In genomic region chr4:147813249-147813765, GRCm38 (mm10) we compare ENCODE assay signal across 24 mouse cellular contexts. TPM values are rescaled to one million over a fixed set of nuclear protein-coding genes. Genes with fewer than 3 reads are reported as not detected.
DNase-seq lines count a peak whose midpoint lies in the region; ATAC-seq and TF ChIP-seq lines count a peak whose summit lies in the region.
"Had no signal": no experiment of that assay in that cellular context is flagged by ENCODE, and none has a peak within 500 bp of the region (broad histone marks: within the 10 kb centered on the region; RNA-seq: fewer than 3 reads in every experiment).

No protein-coding gene starts in this region.

- H3K4me3 ChIP-seq in hindbrain, embryonic 11.5 days (ENCODE audit: low read depth, low read length): no peak overlapping the region
- H3K4me3 ChIP-seq in hindbrain, embryonic 10.5 days: no peak overlapping the region
- H3K4me3 ChIP-seq in midbrain, embryonic 13.5 days (replicated peaks): no peak overlapping the region
- no peak overlapping the region for H3K4me3 ChIP-seq in midbrain, postnatal 0 days (ENCODE audit: low read depth, low read length)
- no peak overlapping the region for H3K4me3 ChIP-seq in hindbrain, embryonic 14.5 days (replicated peaks; ENCODE audit: low read length)
- H3K4me3 ChIP-seq: forebrain, embryonic 10.5 days; heart, embryonic 13.5 days; hindbrain, embryonic 15.5 days; limb, embryonic 12.5 days; liver, embryonic 13.5 days; lung, embryonic 15.5 days; stomach, embryonic 15.5 days had no signal

- H3K4me1 ChIP-seq in hindbrain, embryonic 11.5 days (replicated peaks; ENCODE audit: control insufficient read depth, insufficient read depth, low read length): no peaks in the 10 kb centered on the region
- H3K4me1 ChIP-seq in hindbrain, embryonic 10.5 days (replicated peaks): peaks cover 10% of the 10 kb centered on the region; the same call in 1 of the 2 replicates
- peaks cover 4% of the 10 kb centered on the region; the same call in 1 of the 2 replicates for H3K4me1 ChIP-seq in midbrain, embryonic 13.5 days (replicated peaks)
- H3K4me1 ChIP-seq in midbrain, postnatal 0 days (ENCODE audit: insufficient read depth, low read length): no peaks in the 10 kb centered on the region
- no peaks in the 10 kb centered on the region for H3K4me1 ChIP-seq in hindbrain, embryonic 14.5 days (replicated peaks; ENCODE audit: control insufficient read depth, insufficient read depth, low read length)
- H3K4me1 ChIP-seq: limb, embryonic 12.5 days; lung, embryonic 15.5 days; stomach, embryonic 15.5 days had no signal

- ATAC-seq in hindbrain, embryonic 11.5 days (ENCODE audit: low FRiP score): peak; percentile 23; the same call in 1 of the 2 replicates
- peak; percentile 63; the same call in 1 of the 2 replicates for ATAC-seq in midbrain, embryonic 13.5 days
- ATAC-seq in midbrain, postnatal 0 days (ENCODE audit: low FRiP score): no peak
- peak; percentile 51; the same call in 1 of the 2 replicates for ATAC-seq in hindbrain, embryonic 14.5 days (ENCODE audit: low FRiP score)
- no peak for ATAC-seq in frontal cortex, adult (ENCODE audit: low TSS enrichment)
- ATAC-seq: midbrain, embryonic 16.5 days had no signal

- no peak for DNase-seq in hindbrain, embryonic 11.5 days (ENCODE audit: low spot score)
- no peak for DNase-seq in hindbrain, embryonic 10.5 days (ENCODE audit: low spot score)
- no peak for DNase-seq in midbrain, postnatal 0 days (ENCODE audit: low spot score)
- DNase-seq in hindbrain, embryonic 14.5 days (ENCODE audit: low spot score): no peak
- DNase-seq in thymus, postnatal 4 days: peak; percentile 33
- DNase-seq: adrenal gland, postnatal 25 days; cerebellum, adult 18-20 months; cerebellum, postnatal 25 days; embryo, embryonic 11 days; gastrocnemius, postnatal 14 days; heart, adult 18-20 months; kidney, adult 18-20 months; liver, embryonic 13.5 days; lung, postnatal 4 days had no signal

- TF ChIP-seq CTCF in midbrain, postnatal 0 days (IDR thresholded peaks at IDR 0.05): no peak

- WGBS in hindbrain, embryonic 11.5 days: 39% methylated on average over 5 of the region's 5 CpGs
- 47% methylated on average over 5 of the region's 5 CpGs for WGBS in hindbrain, embryonic 10.5 days
- 47% methylated on average over 5 of the region's 5 CpGs for WGBS in midbrain, embryonic 13.5 days
- WGBS in midbrain, postnatal 0 days: 41% methylated on average over 5 of the region's 5 CpGs
- WGBS in hindbrain, embryonic 14.5 days: 47% methylated on average over 5 of the region's 5 CpGs

- H3K9ac ChIP-seq in hindbrain, embryonic 11.5 days (ENCODE audit: low read depth, low read length): no peak overlapping the region
- H3K9ac ChIP-seq in midbrain, embryonic 13.5 days (replicated peaks): no peak overlapping the region
- H3K9ac ChIP-seq in midbrain, postnatal 0 days (replicated peaks; ENCODE audit: low read length, poor library complexity, severe bottlenecking): no peak overlapping the region
- H3K9ac ChIP-seq in hindbrain, embryonic 14.5 days: no peak overlapping the region
- H3K9ac ChIP-seq: heart, embryonic 13.5 days; hindbrain, embryonic 15.5 days; limb, embryonic 12.5 days; liver, embryonic 13.5 days; lung, embryonic 15.5 days; stomach, embryonic 15.5 days had no signal

- H3K27me3 ChIP-seq in hindbrain, embryonic 11.5 days (ENCODE audit: control insufficient read depth, insufficient read depth, low read length): no peaks in the 10 kb centered on the region
- no peaks in the 10 kb centered on the region for H3K27me3 ChIP-seq in hindbrain, embryonic 10.5 days (ENCODE audit: insufficient read depth, poor library complexity, severe bottlenecking)
- no peaks in the 10 kb centered on the region for H3K27me3 ChIP-seq in midbrain, embryonic 13.5 days
- no peaks in the 10 kb centered on the region for H3K27me3 ChIP-seq in midbrain, postnatal 0 days (ENCODE audit: insufficient read depth, low read length)
- no peaks in the 10 kb centered on the region for H3K27me3 ChIP-seq in hindbrain, embryonic 14.5 days (ENCODE audit: control insufficient read depth, insufficient read depth, low read length)
- H3K27me3 ChIP-seq: heart, embryonic 13.5 days; hindbrain, embryonic 15.5 days; liver, embryonic 13.5 days; lung, embryonic 15.5 days; stomach, embryonic 15.5 days had no signal

- no peaks in the 10 kb centered on the region for H3K36me3 ChIP-seq in hindbrain, embryonic 11.5 days (ENCODE audit: control insufficient read depth, insufficient read depth, low read length)
- no peaks in the 10 kb centered on the region for H3K36me3 ChIP-seq in hindbrain, embryonic 10.5 days
- H3K36me3 ChIP-seq in midbrain, embryonic 13.5 days: no peaks in the 10 kb centered on the region
- H3K36me3 ChIP-seq in midbrain, postnatal 0 days (ENCODE audit: insufficient read depth, low read length): no peaks in the 10 kb centered on the region
- H3K36me3 ChIP-seq in hindbrain, embryonic 14.5 days (replicated peaks; ENCODE audit: control insufficient read depth, insufficient read depth): no peaks in the 10 kb centered on the region
- H3K36me3 ChIP-seq: forebrain, embryonic 10.5 days; heart, embryonic 13.5 days; hindbrain, embryonic 15.5 days; limb, embryonic 12.5 days; liver, embryonic 13.5 days; lung, embryonic 15.5 days; stomach, embryonic 15.5 days had no signal

- H3K9me3 ChIP-seq in hindbrain, embryonic 11.5 days (ENCODE audit: control insufficient read depth, low read length): no peaks in the 10 kb centered on the region
- peaks cover 16% of the 10 kb centered on the region; the same call in 1 of the 2 replicates for H3K9me3 ChIP-seq in hindbrain, embryonic 10.5 days
- peaks cover 4% of the 10 kb centered on the region for H3K9me3 ChIP-seq in midbrain, embryonic 13.5 days
- H3K9me3 ChIP-seq in midbrain, postnatal 0 days (ENCODE audit: low read length): 0 out of 2 replicates have a peak, but pooled peaks cover 11% of the 10 kb centered on the region
- peaks cover 13% of the 10 kb centered on the region; the same call in 1 of the 2 replicates for H3K9me3 ChIP-seq in hindbrain, embryonic 14.5 days (ENCODE audit: control insufficient read depth, low read length)
- H3K9me3 ChIP-seq: heart, embryonic 13.5 days; liver, embryonic 13.5 days; stomach, embryonic 15.5 days had no signal

- no peak overlapping the region for H3K4me2 ChIP-seq in hindbrain, embryonic 11.5 days (replicated peaks; ENCODE audit: low read depth, low read length)
- no peak overlapping the region for H3K4me2 ChIP-seq in midbrain, embryonic 13.5 days (replicated peaks)
- H3K4me2 ChIP-seq in midbrain, postnatal 0 days (ENCODE audit: low read depth, low read length, poor library complexity, severe bottlenecking): no peak overlapping the region
- H3K4me2 ChIP-seq in hindbrain, embryonic 14.5 days (replicated peaks): no peak overlapping the region
- H3K4me2 ChIP-seq: heart, embryonic 13.5 days; hindbrain, embryonic 15.5 days; limb, embryonic 12.5 days; lung, embryonic 15.5 days; stomach, embryonic 15.5 days had no signal

- H3K27ac ChIP-seq in hindbrain, embryonic 11.5 days (ENCODE audit: low read depth, low read length): no peak overlapping the region
- no peak overlapping the region for H3K27ac ChIP-seq in hindbrain, embryonic 10.5 days
- H3K27ac ChIP-seq in midbrain, embryonic 13.5 days: no peak overlapping the region
- no peak overlapping the region for H3K27ac ChIP-seq in midbrain, postnatal 0 days (ENCODE audit: low read depth, low read length)
- no peak overlapping the region for H3K27ac ChIP-seq in hindbrain, embryonic 14.5 days
- H3K27ac ChIP-seq: forebrain, embryonic 10.5 days; heart, embryonic 13.5 days; hindbrain, embryonic 15.5 days; kidney, postnatal 0 days; limb, embryonic 12.5 days; liver, embryonic 13.5 days; lung, embryonic 15.5 days; stomach, embryonic 15.5 days had no signal

RNA-seq across cellular contexts. Expression of gene Zfp984, which starts 3.7 kb away (rescaled TPM):
- polyA plus RNA-seq in hindbrain, embryonic 11.5 days (2014; fragmentation: Nextera tagmentation; extraction: Ambion mirVana): 7.9 and 8.6 TPM in 2 replicates
- 4.6 and 6.4 TPM in 2 replicates for polyA plus RNA-seq in hindbrain, embryonic 10.5 days (2016; fragmentation: Nextera tagmentation; extraction: Ambion mirVana)
- 3.9 and 4.6 TPM in 2 replicates for polyA plus RNA-seq in midbrain, embryonic 13.5 days (2015; fragmentation: Nextera tagmentation; extraction: Ambion mirVana)
- total RNA-seq in midbrain, postnatal 0 days (2014; rRNA removed): 3.1 and 3.7 TPM in 2 replicates
- polyA plus RNA-seq in midbrain, postnatal 0 days (2015; fragmentation: Nextera tagmentation; extraction: Ambion mirVana): 3.1 and 3.3 TPM in 2 replicates
- 4.8 and 6.1 TPM in 2 replicates for polyA plus RNA-seq in hindbrain, embryonic 14.5 days (2014; fragmentation: Nextera tagmentation; extraction: Ambion mirVana)

RNA-seq across cellular contexts. Expression of gene Zfp933, which starts 34.9 kb away (rescaled TPM):
- 5.5 and 7.3 TPM in 2 replicates for polyA plus RNA-seq in hindbrain, embryonic 11.5 days (2014; fragmentation: Nextera tagmentation; extraction: Ambion mirVana)
- polyA plus RNA-seq in hindbrain, embryonic 10.5 days (2016; fragmentation: Nextera tagmentation; extraction: Ambion mirVana): 4.4 and 5.1 TPM in 2 replicates
- polyA plus RNA-seq in midbrain, embryonic 13.5 days (2015; fragmentation: Nextera tagmentation; extraction: Ambion mirVana): 6.2 and 7.7 TPM in 2 replicates
- total RNA-seq in midbrain, postnatal 0 days (2014; rRNA removed): 11.2 and 12.9 TPM in 2 replicates
- polyA plus RNA-seq in midbrain, postnatal 0 days (2015; fragmentation: Nextera tagmentation; extraction: Ambion mirVana): 4.2 and 5.5 TPM in 2 replicates
- polyA plus RNA-seq in hindbrain, embryonic 14.5 days (2014; fragmentation: Nextera tagmentation; extraction: Ambion mirVana): 7.2 and 7.3 TPM in 2 replicates

RNA-seq across cellular contexts. Expression of gene Miip, which starts 55.3 kb away (rescaled TPM):
- 32.9 and 36.7 TPM in 2 replicates for polyA plus RNA-seq in hindbrain, embryonic 11.5 days (2014; fragmentation: Nextera tagmentation; extraction: Ambion mirVana)
- 67.6 and 69.3 TPM in 2 replicates for polyA plus RNA-seq in hindbrain, embryonic 10.5 days (2016; fragmentation: Nextera tagmentation; extraction: Ambion mirVana)
- polyA plus RNA-seq in midbrain, embryonic 13.5 days (2015; fragmentation: Nextera tagmentation; extraction: Ambion mirVana): 47.4 and 50.3 TPM in 2 replicates
- total RNA-seq in midbrain, postnatal 0 days (2014; rRNA removed): 24.1 and 36.5 TPM in 2 replicates
- polyA plus RNA-seq in midbrain, postnatal 0 days (2015; fragmentation: Nextera tagmentation; extraction: Ambion mirVana): 29.2 and 37.3 TPM in 2 replicates
- polyA plus RNA-seq in hindbrain, embryonic 14.5 days (2014; fragmentation: Nextera tagmentation; extraction: Ambion mirVana): 20.8 and 25.5 TPM in 2 replicates

RNA-seq across cellular contexts. Expression of gene Fv1, which starts 55.5 kb away (rescaled TPM):
- polyA plus RNA-seq in hindbrain, embryonic 11.5 days (2014; fragmentation: Nextera tagmentation; extraction: Ambion mirVana): 11.8 and 15.3 TPM in 2 replicates
- 13.5 and 15.8 TPM in 2 replicates for polyA plus RNA-seq in hindbrain, embryonic 10.5 days (2016; fragmentation: Nextera tagmentation; extraction: Ambion mirVana)
- 11.6 and 12.1 TPM in 2 replicates for polyA plus RNA-seq in midbrain, embryonic 13.5 days (2015; fragmentation: Nextera tagmentation; extraction: Ambion mirVana)
- 5.0 and 5.1 TPM in 2 replicates for total RNA-seq in midbrain, postnatal 0 days (2014; rRNA removed)
- 3.1 and 3.4 TPM in 2 replicates for polyA plus RNA-seq in midbrain, postnatal 0 days (2015; fragmentation: Nextera tagmentation; extraction: Ambion mirVana)
- polyA plus RNA-seq in hindbrain, embryonic 14.5 days (2014; fragmentation: Nextera tagmentation; extraction: Ambion mirVana): 7.2 and 11.3 TPM in 2 replicates

Comparison
In these comparisons a context has a peak if more than half of its experiments do, and no peak if none do; other contexts are left out.
1. ATAC-seq: peak in hindbrain, embryonic 11.5 days (single experiment), midbrain, embryonic 13.5 days (single experiment) and hindbrain, embryonic 14.5 days (single experiment); none in midbrain, postnatal 0 days (single experiment) and frontal cortex, adult (single experiment).